Mouse (Mus musculus) urinary bladder, adult 2 months (tissue): ENCODE results near the gene Gm12258. TPM values are rescaled to one million over a fixed set of nuclear protein-coding genes. Genes with fewer than 3 reads are reported as not detected.

Experiments
- DNase-seq: peaks from one replicate; pipeline ENCODE4 v3.0.0; 2022; ENCODE audit warnings: low spot score
- polyA plus RNA-seq: library from polyadenylated mRNA; depleted of rRNA; stranded (reverse); fragments of >200 nt; gene quantifications from 2 replicates; pipeline ENCODE4 v1.2.3, GENCODE M21; 2012; rRNA removed

Gene Gm12258
- polyA plus RNA-seq, 1 experiment: 14.3 TPM

DNA sequence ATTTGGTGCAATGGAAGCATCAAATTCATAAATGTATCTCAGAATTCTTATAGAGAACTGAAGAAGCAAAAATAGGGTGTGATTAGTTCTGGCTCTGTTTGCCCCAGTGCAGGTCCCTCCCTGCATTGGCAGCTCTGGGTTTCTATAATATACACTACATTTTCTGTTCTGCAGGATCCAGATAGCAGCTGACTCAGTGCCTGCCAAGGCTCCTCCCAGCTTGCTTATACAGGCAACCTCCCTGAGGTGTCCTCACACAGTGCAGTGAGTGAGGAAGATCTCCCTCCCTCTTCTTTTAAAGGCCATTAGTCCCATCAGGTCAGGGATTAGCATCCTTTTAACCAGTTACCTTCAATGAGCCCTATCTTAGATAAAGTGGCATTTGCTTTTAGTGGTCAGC is 54.1 kb downstream of the Gm12258 start:
- no peak for DNase-seq

- peak; percentile 89 for DNase-seq
These were observed 56.8 kb downstream of the Gm12258 start, which contains the start of gene Zfp39 for GRCm38 (mm10) chr11:58903511-58904409. Gene Zfp39 (minus strand): TSS chr11:58904225.

DNA sequence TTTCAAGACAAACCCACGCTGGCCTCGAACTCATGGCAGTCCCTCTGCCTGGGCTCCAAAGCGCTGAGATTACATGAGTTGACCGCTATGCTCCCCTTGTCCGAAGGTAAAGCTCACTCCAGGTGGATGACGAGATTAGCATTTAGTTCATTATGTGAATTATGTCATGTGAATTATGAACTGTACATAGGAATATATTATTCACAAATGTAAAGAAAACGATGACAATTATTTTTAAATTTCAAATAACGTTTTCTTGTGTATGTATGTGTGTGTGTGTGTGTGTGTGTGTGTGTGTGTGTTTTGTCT is 57.4 kb downstream of the Gm12258 start:
- no peak for DNase-seq

- DNase-seq: no peak
These were observed 57.9 kb downstream of the Gm12258 start for GRCm38 (mm10) chr11:58904838-58905237.

Other genes with a start within 250 kb of the Gm12258 start
- not detected in 2 replicates for gene 2210407C18Rik, start 231.1 kb upstream of the Gm12258 start, polyA plus RNA-seq
- not detected in 2 replicates for gene Olfr323, start 216.7 kb upstream of the Gm12258 start, polyA plus RNA-seq
- gene Trim58, start 206.7 kb upstream of the Gm12258 start, polyA plus RNA-seq: not detected in 2 replicates
- not detected in 2 replicates for gene Olfr322, start 188.4 kb upstream of the Gm12258 start, polyA plus RNA-seq
- gene Olfr320, start 166.1 kb upstream of the Gm12258 start, polyA plus RNA-seq: not detected in 2 replicates
- gene Olfr319, start 148.0 kb upstream of the Gm12258 start, polyA plus RNA-seq: not detected in 2 replicates
- not detected in 2 replicates for gene Olfr318, start 123.1 kb upstream of the Gm12258 start, polyA plus RNA-seq
- gene Olfr317, start 107.9 kb upstream of the Gm12258 start, polyA plus RNA-seq: not detected in 2 replicates
- gene Olfr316, start 94.4 kb upstream of the Gm12258 start, polyA plus RNA-seq: not detected in 2 replicates
- not detected in 2 replicates for gene Olfr315, start 74.0 kb upstream of the Gm12258 start, polyA plus RNA-seq
- gene Olfr314, start 64.2 kb upstream of the Gm12258 start, polyA plus RNA-seq: not detected in 2 replicates
- gene Fam183b, start 45.2 kb upstream of the Gm12258 start, polyA plus RNA-seq: 4.1 and 4.7 TPM in 2 replicates
- gene Olfr313, start 32.2 kb upstream of the Gm12258 start, polyA plus RNA-seq: 0.01 TPM in 1 of 2 replicates, not detected in the other
- gene Olfr312, start 17.9 kb upstream of the Gm12258 start, polyA plus RNA-seq: not detected in 2 replicates
- not detected in 2 replicates for gene Olfr311, start 7.9 kb upstream of the Gm12258 start, polyA plus RNA-seq
- gene 2810021J22Rik, start 20.1 kb downstream of the Gm12258 start, polyA plus RNA-seq: 4.6 and 4.9 TPM in 2 replicates
- gene Zfp39, start 57.1 kb downstream of the Gm12258 start, polyA plus RNA-seq: 3.0 and 5.1 TPM in 2 replicates
- not detected in 2 replicates for gene Btnl10, start 70.8 kb downstream of the Gm12258 start, polyA plus RNA-seq
- gene Rnf187, start 91.8 kb downstream of the Gm12258 start, polyA plus RNA-seq: 137 and 140 TPM in 2 replicates
- 1.3 and 2.2 TPM in 2 replicates for gene Hist3h2ba, start 101.8 kb downstream of the Gm12258 start, polyA plus RNA-seq
- 22.0 and 27.2 TPM in 2 replicates for gene Hist3h2a, start 107.5 kb downstream of the Gm12258 start, polyA plus RNA-seq
- gene Trim17, start 107.5 kb downstream of the Gm12258 start, polyA plus RNA-seq: 0.23 and 0.49 TPM in 2 replicates
- 27.1 and 28.1 TPM in 2 replicates for gene Trim11, start 130.9 kb downstream of the Gm12258 start, polyA plus RNA-seq